Mouse (Mus musculus) liver, postnatal 0 days (tissue): ENCODE data around the gene Spp1.

Experiments used
- CTCF ChIP-seq: sonication (generic); IDR thresholded peaks from 2 replicates; pipeline ENCODE4 v1.5.1; 2016; ENCODE audit warnings: antibody characterized with exemption, low read depth
- EP300 ChIP-seq: IDR thresholded peaks from 2 replicates; pipeline ENCODE4 v1.6.1; 2016; ENCODE audit warnings: antibody characterized with exemption, low read depth, mild to moderate bottlenecking

- no peak for TF ChIP-seq CTCF
- no peak for TF ChIP-seq EP300
Measured at GRCm38 (mm10) chr5:104442396-104442795, 7.5 kb downstream of the Spp1 start.
